Mouse (Mus musculus): Measurements from ENCODE around the gene Txk. TPM values are rescaled to one million over a fixed set of nuclear protein-coding genes. Genes with fewer than 3 reads are reported as not detected.
A peak's percentile ranks its signal among the peaks of the same experiment; 100 is the strongest.

Txk gene
- polyA plus RNA-seq, 1 experiment from 2014 or later, result 0.39 TPM

GRCm38 (mm10) chr5:72785451-72785850, 32.9 kb upstream of the Txk start:
- no peaks in the 10 kb centered on the region for H3K27me3 ChIP-seq (replicated peaks; ENCODE audit: control insufficient read depth, insufficient read depth, low read length)
- H3K4me3 ChIP-seq (ENCODE audit: low read depth, low read length), result no peak overlapping the region
- H3K36me3 ChIP-seq (ENCODE audit: control insufficient read depth, insufficient read depth), result no peaks in the 10 kb centered on the region; the same call in 1 of the 2 replicates
- TF ChIP-seq CTCF (IDR thresholded peaks at IDR 0.05; ENCODE audit: low read depth), result peak; percentile 16; the same call in 1 of the 2 replicates
- WGBS, result 56% methylated on average over 4 of the region's 4 CpGs
- no peak overlapping the region for H3K9ac ChIP-seq (ENCODE audit: low read depth, low read length)
- no peak overlapping the region for H3K4me2 ChIP-seq (replicated peaks; ENCODE audit: low read depth)
- no peak for ATAC-seq
- H3K27ac ChIP-seq (ENCODE audit: low read depth, low read length), result no peak overlapping the region
- H3K9me3 ChIP-seq (ENCODE audit: control insufficient read depth), result no peaks in the 10 kb centered on the region
- H3K4me1 ChIP-seq (replicated peaks; ENCODE audit: control insufficient read depth, insufficient read depth, low read length), result peaks cover 4% of the 10 kb centered on the region; the same call in 1 of the 2 replicates

GRCm38 (mm10) chr5:72784719-72785118, 32.1 kb upstream of the Txk start:
- no peak overlapping the region for H3K4me2 ChIP-seq (replicated peaks; ENCODE audit: low read depth)
- 69% methylated on average over 3 of the region's 3 CpGs for WGBS
- no peak for TF ChIP-seq CTCF (IDR thresholded peaks at IDR 0.05; ENCODE audit: low read depth)
- H3K36me3 ChIP-seq (ENCODE audit: control insufficient read depth, insufficient read depth), result no peaks in the 10 kb centered on the region; the same call in 1 of the 2 replicates
- no peak overlapping the region for H3K27ac ChIP-seq (ENCODE audit: low read depth, low read length)
- H3K4me1 ChIP-seq (replicated peaks; ENCODE audit: control insufficient read depth, insufficient read depth, low read length), result peaks cover 4% of the 10 kb centered on the region; the same call in 1 of the 2 replicates
- H3K9ac ChIP-seq (ENCODE audit: low read depth, low read length), result no peak overlapping the region
- H3K9me3 ChIP-seq (ENCODE audit: control insufficient read depth), result no peaks in the 10 kb centered on the region
- ATAC-seq, result no peak
- H3K4me3 ChIP-seq (ENCODE audit: low read depth, low read length), result no peak overlapping the region
- no peaks in the 10 kb centered on the region for H3K27me3 ChIP-seq (replicated peaks; ENCODE audit: control insufficient read depth, insufficient read depth, low read length)

DNA sequence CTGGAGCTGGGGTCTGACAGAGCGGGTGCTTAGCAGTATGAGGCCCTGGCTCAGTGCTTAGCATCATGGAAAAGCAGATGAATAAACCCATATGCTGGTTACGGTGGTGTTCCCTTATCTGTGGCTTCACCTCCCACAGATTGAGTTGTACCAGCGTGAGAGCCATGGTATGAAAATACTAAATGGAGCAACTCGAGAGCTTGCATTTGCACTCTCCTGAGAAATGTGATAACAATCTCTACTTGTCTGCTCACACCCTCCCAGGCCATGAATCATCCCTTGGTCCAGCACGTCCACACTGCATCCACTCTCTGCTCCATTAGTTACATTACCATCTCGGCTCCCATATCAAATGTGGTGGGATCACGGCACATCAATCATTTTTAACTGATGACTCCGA, 31.4 kb upstream of the Txk start:
- Histone ChIP-seq H3K4me2 (replicated peaks; ENCODE audit: low read depth) (no peak overlapping the region), H3K27me3 (replicated peaks; ENCODE audit: control insufficient read depth, insufficient read depth, low read length) (no peaks in the 10 kb centered on the region), H3K36me3 (ENCODE audit: control insufficient read depth, insufficient read depth) (no peaks in the 10 kb centered on the region; the same call in 1 of the 2 replicates), H3K27ac (ENCODE audit: low read depth, low read length) (no peak overlapping the region), H3K4me3 (ENCODE audit: low read depth, low read length) (no peak overlapping the region), H3K9me3 (ENCODE audit: control insufficient read depth) (no peaks in the 10 kb centered on the region), H3K9ac (ENCODE audit: low read depth, low read length) (no peak overlapping the region), H3K4me1 (replicated peaks; ENCODE audit: control insufficient read depth, insufficient read depth, low read length) (peaks cover under 1% of the 10 kb centered on the region; the same call in 1 of the 2 replicates)
- no peak for TF ChIP-seq CTCF (IDR thresholded peaks at IDR 0.05; ENCODE audit: low read depth)
- no peak for ATAC-seq
- 78% methylated on average over 8 of the region's 8 CpGs for WGBS

DNA sequence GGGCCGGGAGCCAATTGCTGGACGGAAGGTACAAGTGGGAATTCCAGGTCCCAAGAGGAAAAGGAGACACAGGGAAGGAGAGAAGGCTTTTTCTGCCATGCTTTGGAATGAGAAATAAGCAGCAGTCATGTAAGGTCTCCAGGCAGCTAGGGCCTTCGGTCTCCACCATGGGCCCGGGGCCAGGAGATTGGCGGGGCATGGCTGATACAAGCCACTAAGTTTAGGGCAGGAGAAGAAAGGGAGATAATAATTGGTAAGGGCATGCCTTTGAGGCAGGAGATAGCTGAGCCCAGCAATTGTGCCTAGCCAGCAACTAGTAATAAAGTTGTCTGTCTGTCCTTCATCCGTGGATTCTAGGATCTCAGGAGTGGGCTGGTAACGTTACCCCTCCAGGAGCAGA, 30.5 kb upstream of the Txk start:
- no peak for TF ChIP-seq CTCF (IDR thresholded peaks at IDR 0.05; ENCODE audit: low read depth)

GRCm38 (mm10) chr5:72781776-72782175, 29.2 kb upstream of the Txk start:
- ATAC-seq, result no peak
- Histone ChIP-seq H3K9me3 (ENCODE audit: control insufficient read depth) (no peaks in the 10 kb centered on the region), H3K27ac (ENCODE audit: low read depth, low read length) (no peak overlapping the region), H3K9ac (ENCODE audit: low read depth, low read length) (no peak overlapping the region), H3K4me1 (replicated peaks; ENCODE audit: control insufficient read depth, insufficient read depth, low read length) (no peaks in the 10 kb centered on the region), H3K4me3 (ENCODE audit: low read depth, low read length) (no peak overlapping the region), H3K36me3 (ENCODE audit: control insufficient read depth, insufficient read depth) (no peaks in the 10 kb centered on the region; the same call in 1 of the 2 replicates), H3K27me3 (replicated peaks; ENCODE audit: control insufficient read depth, insufficient read depth, low read length) (no peaks in the 10 kb centered on the region), H3K4me2 (replicated peaks; ENCODE audit: low read depth) (no peak overlapping the region)
- no peak for TF ChIP-seq CTCF (IDR thresholded peaks at IDR 0.05; ENCODE audit: low read depth)
- 68% methylated on average over 11 of the region's 11 CpGs for WGBS

More for the DNA sequence above, 30.5 kb upstream of the Txk start:
- Histone ChIP-seq H3K9me3 (ENCODE audit: control insufficient read depth) (no peaks in the 10 kb centered on the region), H3K9ac (ENCODE audit: low read depth, low read length) (no peak overlapping the region), H3K4me1 (replicated peaks; ENCODE audit: control insufficient read depth, insufficient read depth, low read length) (no peaks in the 10 kb centered on the region), H3K27me3 (replicated peaks; ENCODE audit: control insufficient read depth, insufficient read depth, low read length) (no peaks in the 10 kb centered on the region), H3K4me2 (replicated peaks; ENCODE audit: low read depth) (no peak overlapping the region), H3K4me3 (ENCODE audit: low read depth, low read length) (no peak overlapping the region), H3K27ac (ENCODE audit: low read depth, low read length) (no peak overlapping the region), H3K36me3 (ENCODE audit: control insufficient read depth, insufficient read depth) (no peaks in the 10 kb centered on the region; the same call in 1 of the 2 replicates)
- 93% methylated on average over 7 of the region's 7 CpGs for WGBS
- no peak for ATAC-seq

DNA sequence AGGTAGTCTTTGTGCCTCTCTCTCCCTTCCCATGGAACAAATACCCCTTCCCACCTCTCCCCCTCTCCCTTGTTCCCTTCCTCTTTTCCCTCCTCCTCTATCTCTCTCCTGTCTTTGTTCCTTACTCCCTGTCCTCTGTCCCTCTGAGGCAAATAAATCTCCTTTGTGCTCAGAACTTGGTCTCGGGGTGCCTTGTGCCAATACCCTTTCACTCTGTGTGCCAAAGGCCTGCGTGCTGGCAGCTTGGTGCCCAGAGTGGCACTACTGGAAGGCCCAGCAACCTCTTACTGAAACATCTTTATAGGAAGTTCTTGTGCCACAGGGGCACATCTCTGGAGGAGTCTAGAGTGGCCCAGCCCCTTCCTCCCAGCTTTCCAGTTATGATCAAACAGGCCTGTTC, 24.0 kb upstream of the Txk start:
- TF ChIP-seq CTCF (IDR thresholded peaks at IDR 0.05; ENCODE audit: low read depth), result no peak
- ATAC-seq, result no peak
- 84% methylated on average over 2 of the region's 2 CpGs for WGBS

DNA sequence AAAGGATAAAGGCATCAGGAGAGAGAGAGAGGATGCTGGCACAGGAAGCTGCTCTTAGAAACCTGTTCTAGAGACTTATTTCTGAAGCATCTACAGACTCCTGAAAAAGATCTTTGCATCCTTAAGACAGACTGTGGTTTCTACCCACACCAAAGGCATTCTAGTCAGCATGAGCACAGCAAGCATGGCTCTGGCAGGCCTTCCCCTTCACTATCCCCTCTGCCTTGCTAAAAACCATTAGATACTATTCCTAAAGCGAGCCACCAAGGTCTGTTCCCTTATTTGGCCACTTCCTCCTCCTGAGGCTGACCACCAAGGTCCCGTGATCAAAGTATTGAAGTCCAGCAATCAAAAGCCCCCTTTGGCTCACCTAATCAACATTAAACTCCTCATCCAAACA, 23.6 kb upstream of the Txk start:
- TF ChIP-seq CTCF (IDR thresholded peaks at IDR 0.05; ENCODE audit: low read depth), result no peak
- Histone ChIP-seq H3K4me3 (ENCODE audit: low read depth, low read length) (no peak overlapping the region), H3K36me3 (ENCODE audit: control insufficient read depth, insufficient read depth) (peaks cover 6% of the 10 kb centered on the region; the same call in 1 of the 2 replicates), H3K9ac (ENCODE audit: low read depth, low read length) (no peak overlapping the region), H3K4me2 (replicated peaks; ENCODE audit: low read depth) (no peak overlapping the region), H3K27ac (ENCODE audit: low read depth, low read length) (no peak overlapping the region), H3K27me3 (replicated peaks; ENCODE audit: control insufficient read depth, insufficient read depth, low read length) (no peaks in the 10 kb centered on the region), H3K9me3 (ENCODE audit: control insufficient read depth) (no peaks in the 10 kb centered on the region), H3K4me1 (replicated peaks; ENCODE audit: control insufficient read depth, insufficient read depth, low read length) (no peaks in the 10 kb centered on the region)
- WGBS, result 78% methylated on average over 2 of the region's 2 CpGs
- no peak for ATAC-seq

More for the DNA sequence above, 24.0 kb upstream of the Txk start:
- Histone ChIP-seq H3K27me3 (replicated peaks; ENCODE audit: control insufficient read depth, insufficient read depth, low read length) (no peaks in the 10 kb centered on the region), H3K27ac (ENCODE audit: low read depth, low read length) (no peak overlapping the region), H3K4me2 (replicated peaks; ENCODE audit: low read depth) (no peak overlapping the region), H3K36me3 (ENCODE audit: control insufficient read depth, insufficient read depth) (peaks cover 6% of the 10 kb centered on the region; the same call in 1 of the 2 replicates), H3K4me1 (replicated peaks; ENCODE audit: control insufficient read depth, insufficient read depth, low read length) (no peaks in the 10 kb centered on the region), H3K4me3 (ENCODE audit: low read depth, low read length) (no peak overlapping the region), H3K9me3 (ENCODE audit: control insufficient read depth) (no peaks in the 10 kb centered on the region), H3K9ac (ENCODE audit: low read depth, low read length) (no peak overlapping the region)

Measured in intestine, postnatal 0 days (tissue).